Mouse (Mus musculus) kidney, adult 8-10 months (tissue): ENCODE results near the gene Tmem169.

Experiments used
- DNase-seq, 2 experiments: peaks; one replicate each; pipeline ENCODE4 v3.0.0; 2022

The Tmem169 gene

GRCm38 (mm10) chr1:72286904-72287303 lies 2.7 kb downstream of the Tmem169 start:
- no peak for DNase-seq

GRCm38 (mm10) chr1:72287893-72288292 lies 3.7 kb downstream of the Tmem169 start:
- peak; percentile 64 to 76 for DNase-seq

- DNase-seq = peak; percentile 51 to 75
Observed at GRCm38 (mm10) chr1:72288527-72289150, 4.5 kb downstream of the Tmem169 start.

DNA sequence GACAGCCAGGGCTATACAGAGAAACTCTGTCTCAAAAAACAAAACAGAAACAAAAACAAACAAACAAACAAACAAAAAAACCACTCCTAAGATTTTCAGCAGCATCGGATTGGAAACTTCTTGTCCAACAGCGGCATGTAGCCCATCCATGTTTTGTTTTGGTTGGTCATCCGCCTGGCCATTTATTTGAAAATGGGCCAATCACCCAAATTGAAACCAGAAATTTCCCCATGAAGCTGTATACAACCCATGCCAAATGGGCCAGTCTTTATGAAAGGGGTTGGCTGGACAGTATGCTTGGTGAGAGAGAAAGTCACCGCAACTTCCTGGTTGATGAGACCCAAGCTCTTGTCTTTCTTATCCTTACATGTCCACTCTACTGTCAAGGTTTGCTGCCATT lies 6.7 kb downstream of the Tmem169 start:
- no peak for DNase-seq

- peak; percentile 42 for DNase-seq
Observed at GRCm38 (mm10) chr1:72291421-72291820, 7.3 kb downstream of the Tmem169 start.

- DNase-seq = no peak
Observed at GRCm38 (mm10) chr1:72291925-72292324, 7.8 kb downstream of the Tmem169 start.

DNA sequence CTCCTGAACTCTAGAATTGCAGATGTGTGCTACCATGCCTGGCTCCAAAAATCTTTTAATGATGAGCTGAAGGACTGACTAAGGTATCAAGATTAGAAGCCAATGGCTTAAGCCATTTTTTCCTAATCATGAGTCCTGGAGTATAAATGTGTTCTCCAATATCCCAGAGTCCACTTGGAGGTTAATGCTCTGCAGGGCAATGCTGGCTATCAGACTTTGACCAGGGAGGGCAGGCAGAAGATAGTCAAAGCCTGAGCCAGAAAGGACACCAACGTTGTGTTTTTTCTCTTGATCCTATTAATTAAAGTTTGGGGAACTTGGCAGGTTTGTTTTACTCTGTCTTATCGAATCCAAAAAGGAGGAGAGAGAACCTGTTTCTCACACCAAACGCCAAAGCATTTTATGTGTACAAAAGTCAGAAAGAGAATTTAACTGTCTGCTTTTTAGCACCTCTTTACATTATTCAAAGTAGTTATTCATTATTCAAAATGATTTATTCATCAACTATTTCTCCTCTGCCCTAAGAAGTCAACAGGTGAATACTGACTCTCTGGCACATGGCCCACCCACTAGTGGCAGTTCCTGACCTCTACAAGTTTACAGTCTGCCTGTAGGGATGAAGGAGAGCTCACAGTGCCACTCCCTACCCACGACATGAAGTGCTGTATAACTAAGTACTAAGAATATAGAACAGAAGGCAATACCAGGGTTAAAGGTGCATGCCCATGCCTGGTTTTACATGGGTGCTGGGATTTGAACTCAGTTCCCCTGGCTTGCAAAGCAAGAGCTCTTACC lies 9.9 kb downstream of the Tmem169 start:
- peak; percentile 82 to 84 for DNase-seq

DNA sequence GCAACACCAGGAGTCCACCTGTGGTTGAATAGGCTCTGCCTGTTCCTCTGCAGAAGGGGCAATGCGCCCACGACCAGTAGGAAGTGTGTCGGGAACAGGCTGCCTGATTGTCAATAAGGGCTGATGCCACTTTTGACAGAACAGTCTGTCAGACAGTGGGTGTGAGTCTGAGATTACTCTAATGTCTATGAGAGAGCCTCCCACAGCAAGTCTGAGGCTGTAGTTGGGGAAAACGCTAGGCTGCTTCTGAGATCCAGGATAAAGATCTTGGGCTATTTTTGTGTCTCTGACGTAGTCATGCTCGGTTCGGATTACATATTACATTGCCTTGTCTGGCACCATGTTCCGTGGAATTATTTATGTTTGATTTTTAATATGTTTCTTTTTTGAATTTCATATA lies 11.6 kb downstream of the Tmem169 start:
- DNase-seq = no peak

DNA sequence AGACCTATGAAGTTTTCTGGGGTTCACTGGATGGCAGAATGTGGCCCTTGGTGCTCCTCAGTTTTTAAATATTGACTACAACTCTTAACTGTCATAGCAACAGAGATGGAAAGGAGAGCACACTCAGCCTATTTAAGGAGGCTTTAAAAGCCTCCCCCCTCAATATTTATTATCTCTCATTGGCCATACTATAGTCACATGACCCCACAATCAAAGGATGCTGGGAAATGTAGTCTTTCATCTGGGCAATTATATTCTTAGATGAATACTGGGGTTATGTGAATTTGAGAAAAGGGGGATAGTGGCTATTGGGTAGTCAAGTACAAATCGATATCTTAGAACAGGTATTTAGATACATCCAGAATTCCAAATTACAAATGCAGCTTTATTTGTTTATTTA lies 17.7 kb downstream of the Tmem169 start:
- DNase-seq = no peak

GRCm38 (mm10) chr1:72306241-72306640 lies 22.1 kb downstream of the Tmem169 start:
- DNase-seq = no peak

GRCm38 (mm10) chr1:72306679-72307181 lies 22.6 kb downstream of the Tmem169 start:
- peak; percentile 50 to 52 for DNase-seq

DNA sequence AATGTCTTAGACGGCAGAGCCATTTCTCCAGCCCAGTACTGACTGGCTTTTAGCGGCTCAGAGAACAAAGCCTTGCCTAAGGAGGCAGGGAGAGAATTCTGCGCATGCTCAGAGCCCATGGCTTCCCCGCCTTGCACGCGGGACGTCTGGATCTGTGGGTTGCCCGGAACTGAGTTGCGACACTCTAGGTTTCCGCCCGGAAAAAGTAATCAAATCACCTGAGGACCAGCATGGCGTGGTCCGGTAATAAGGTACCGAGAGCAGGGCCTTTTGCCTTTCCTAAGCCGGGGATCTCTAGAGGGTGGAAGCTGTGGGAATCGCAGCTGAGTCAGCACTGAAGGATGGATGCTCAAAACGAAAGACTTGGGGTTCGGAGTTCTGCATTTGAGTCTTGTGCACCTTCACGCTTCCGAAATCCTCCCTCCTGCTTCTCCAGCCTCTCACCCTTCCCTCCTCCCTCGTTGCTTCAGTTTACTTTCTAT lies 23.2 kb downstream of the Tmem169 start, which contains the start of gene Xrcc5:
Xrcc5 (plus strand) TSS at position 105 of the 482 bp plus-strand sequence.
- peak; percentile 94 for DNase-seq

DNA sequence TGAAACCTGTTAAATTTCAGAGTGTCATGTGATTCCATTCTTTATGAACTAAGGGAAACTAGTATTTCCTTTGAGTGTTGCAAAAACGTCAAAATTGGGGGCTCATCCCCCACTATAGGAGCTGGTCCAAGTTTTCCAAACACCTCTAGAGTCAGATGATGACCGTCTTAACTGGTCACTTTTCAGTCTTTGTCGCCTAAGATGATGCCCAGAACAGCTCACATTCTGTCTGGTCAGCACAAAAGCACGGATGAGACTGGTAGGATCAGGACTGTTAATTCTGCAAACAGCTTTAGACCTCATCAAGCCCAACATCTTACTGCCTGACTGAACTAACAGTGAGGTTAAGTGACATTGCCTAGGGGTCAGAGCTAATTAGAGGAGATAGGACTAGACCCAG lies 24.8 kb downstream of the Tmem169 start:
- DNase-seq = no peak

DNA sequence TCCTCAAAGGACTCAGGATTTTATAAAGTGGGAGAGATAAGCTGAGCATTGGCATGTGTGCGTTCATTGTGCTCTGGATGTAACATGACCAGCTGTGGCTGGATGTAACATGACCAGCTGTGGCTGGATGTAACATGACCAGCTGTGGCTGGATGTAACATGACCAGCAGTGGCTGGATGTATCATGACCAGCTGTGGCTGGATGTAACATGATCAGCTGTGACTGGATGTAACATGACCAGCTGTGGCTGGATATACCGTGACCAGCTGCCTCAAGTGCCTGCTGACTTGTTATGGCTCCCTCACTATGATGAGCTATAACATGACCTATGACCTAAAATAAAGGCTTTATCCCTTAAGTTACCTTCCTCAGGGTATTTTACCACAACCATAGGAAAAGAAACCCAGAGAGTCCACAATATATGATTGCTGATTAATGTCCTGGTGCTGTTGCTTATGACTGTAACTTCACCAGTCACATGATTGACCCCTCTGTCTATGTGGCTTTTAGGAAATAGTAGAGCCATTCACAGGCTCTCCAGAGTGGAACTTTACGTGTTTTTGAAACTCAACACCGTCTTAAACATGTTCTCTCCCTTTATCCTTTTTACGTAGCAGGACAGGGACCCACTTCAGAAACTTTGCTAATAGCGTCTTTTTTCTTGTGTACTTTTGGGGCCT lies 25.7 kb downstream of the Tmem169 start:
- no peak for DNase-seq

DNA sequence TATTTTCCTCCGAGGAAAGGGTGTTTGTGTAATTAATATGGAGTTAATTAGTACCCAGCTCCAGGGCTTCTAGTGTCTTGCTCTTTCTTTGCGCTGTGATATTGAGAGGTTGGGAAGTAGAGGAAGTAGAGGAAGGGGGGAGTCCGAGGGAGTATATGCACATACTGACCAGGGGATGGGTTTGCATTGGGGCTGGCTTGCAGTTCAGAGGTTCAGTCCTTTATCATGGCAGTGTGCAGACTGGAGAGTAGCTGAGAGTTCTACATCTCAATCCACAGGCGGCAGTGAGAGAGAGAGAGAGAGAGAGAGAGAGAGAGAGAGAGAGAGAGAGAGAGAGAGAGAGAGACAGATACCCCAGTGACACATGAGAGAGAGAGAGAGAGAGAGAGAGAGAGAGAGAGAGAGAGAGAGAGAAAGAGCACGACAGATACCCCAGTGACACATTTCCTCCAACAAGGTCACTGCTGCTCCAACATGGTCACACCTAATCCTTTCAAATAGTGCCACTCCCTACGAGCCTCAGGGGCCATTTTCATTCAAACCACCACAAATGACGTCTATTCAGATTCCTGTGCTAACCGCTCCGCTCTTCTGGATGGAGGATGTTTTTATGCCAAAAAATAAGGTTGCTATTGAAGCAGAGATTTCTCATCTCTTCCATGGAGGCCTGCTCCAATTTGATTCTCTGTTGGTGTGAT lies 28.7 kb downstream of the Tmem169 start:
- no peak for DNase-seq

DNA sequence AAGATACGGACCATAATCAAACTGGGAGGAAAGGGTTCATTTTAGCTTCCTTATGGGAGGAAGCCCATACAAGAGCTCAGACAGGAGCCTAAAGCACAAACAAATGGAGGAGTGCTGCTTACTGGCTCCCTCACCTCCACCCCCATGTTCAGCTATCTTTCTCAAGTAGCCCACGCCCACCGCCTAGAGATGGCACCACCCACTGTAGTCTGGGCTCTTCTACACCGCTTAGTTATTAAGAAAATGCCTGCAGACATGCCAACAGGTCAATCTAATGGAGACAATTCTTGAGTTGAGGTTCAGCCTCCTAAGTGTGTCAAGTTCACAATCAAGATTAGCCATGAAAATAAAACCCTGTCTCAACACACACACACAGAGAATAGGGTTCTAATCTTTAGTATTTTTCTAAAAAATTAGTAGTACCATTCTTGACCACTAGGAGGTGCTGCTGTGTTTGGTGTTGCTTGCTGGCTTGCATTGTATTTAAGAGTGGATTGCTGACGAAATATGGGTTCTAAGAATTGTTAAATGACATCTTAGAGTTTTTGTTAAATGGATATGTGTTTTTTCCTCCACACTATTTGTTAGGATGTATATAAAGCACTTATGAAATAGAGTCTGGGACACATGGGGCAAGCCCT lies 29.4 kb downstream of the Tmem169 start:
- DNase-seq = no peak

- DNase-seq = no peak
Observed at GRCm38 (mm10) chr1:72315447-72315846, 31.3 kb downstream of the Tmem169 start.

DNA sequence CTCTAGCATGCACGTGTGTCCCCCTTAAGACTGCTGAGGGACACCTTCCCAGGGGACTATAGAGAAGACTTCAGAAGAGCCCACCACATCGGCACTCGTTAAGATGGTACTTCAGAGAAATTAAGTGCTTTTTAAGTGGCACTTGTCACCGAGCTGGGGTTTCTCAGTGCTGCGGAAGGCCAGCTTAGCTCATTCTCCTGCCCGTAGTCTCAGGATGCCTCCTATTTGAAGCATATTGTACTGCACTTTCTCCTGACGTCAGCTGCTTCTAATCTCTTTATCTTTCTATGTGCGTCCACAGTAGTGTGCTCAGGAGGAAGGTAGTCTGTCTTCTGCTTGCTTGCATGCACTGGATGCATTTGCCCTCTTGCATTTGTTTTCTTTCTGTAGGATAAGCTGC lies 32.2 kb downstream of the Tmem169 start:
- no peak for DNase-seq

GRCm38 (mm10) chr1:72316901-72317300 lies 32.7 kb downstream of the Tmem169 start:
- no peak for DNase-seq

GRCm38 (mm10) chr1:72320759-72321158 lies 36.6 kb downstream of the Tmem169 start:
- DNase-seq = no peak

- DNase-seq = no peak
Observed at GRCm38 (mm10) chr1:72323248-72323647, 39.1 kb downstream of the Tmem169 start.

DNA sequence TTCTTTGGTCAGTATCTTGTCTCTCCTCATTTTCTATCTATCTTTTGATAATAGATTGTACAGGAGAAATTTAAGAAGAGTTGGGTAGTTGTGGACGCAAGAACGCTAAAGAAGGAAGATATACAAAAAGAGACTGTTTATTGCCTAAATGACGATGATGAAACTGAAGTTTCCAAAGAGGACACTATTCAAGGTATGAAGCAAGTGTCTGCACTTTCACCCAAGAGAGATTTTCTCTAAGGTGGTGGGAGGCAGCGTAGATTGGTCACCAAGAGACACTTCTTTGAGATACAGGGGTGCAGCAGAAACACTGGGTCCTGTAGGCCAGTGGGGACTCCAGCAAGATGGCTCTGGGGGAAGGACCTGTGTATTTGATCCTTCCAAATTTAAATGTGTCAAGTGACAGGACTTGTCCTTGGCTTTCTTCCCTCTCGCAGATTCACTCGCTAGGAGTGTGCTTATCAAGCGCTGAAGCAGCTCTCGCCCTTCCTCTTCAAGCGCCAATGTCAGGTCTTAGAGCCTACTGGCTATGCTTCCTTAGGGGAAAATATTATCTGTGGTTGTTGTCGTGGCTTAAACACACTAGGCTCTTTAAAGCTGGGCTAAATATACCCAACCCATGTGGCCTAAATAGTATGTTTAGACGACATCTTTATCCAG lies 42.1 kb downstream of the Tmem169 start:
- no peak for DNase-seq
